Mouse (Mus musculus) CH12.LX (cell line): ENCODE measurements around the gene Fgfr2. TPM values are rescaled to one million over a fixed set of nuclear protein-coding genes. Genes with fewer than 3 reads are reported as not detected.
A peak's percentile ranks its signal among the peaks of the same experiment; 100 is the strongest.

Source experiments
- DNase-seq: peaks from one replicate; pipeline ENCODE4 v3.0.0-alpha.2; 2013; ENCODE audit errors: extremely low read depth
- H3K27ac ChIP-seq: 2 replicates; pipeline ENCODE4 v1.5.1; 2012; ENCODE audit warnings: low read depth, mild to moderate bottlenecking, control low read depth, moderate library complexity; ENCODE audit not compliant: insufficient read depth
- H3K27me3 ChIP-seq: replicated peaks from 2 replicates; pipeline ENCODE3; 2012; ENCODE audit warnings: inconsistent platforms
- H3K36me3 ChIP-seq, 2 experiments: replicated peaks in 1 of 2; 2 replicates each; pipeline versions ENCODE3 to v1.6.1; 2012; ENCODE audit warnings: inconsistent platforms in 1 of 2, low read length in 1 of 2, mild to moderate bottlenecking in 1 of 2, mixed read lengths in 1 of 2, moderate library complexity in 1 of 2; ENCODE audit not compliant: control insufficient read depth in 1 of 2, insufficient read depth in 1 of 2
- H3K4me1 ChIP-seq, 2 experiments: 2 replicates each; pipeline ENCODE4 v1.6.1; 2012; ENCODE audit warnings: inconsistent platforms in 1 of 2, moderate library complexity in 1 of 2; ENCODE audit not compliant: insufficient read depth in 2 of 2, control insufficient read depth in 1 of 2
- H3K4me2 ChIP-seq: 2 replicates; pipeline ENCODE4 v1.6.1; 2012; ENCODE audit warnings: low read depth, mild to moderate bottlenecking, control low read depth; ENCODE audit not compliant: poor library complexity, insufficient read depth, severe bottlenecking
- H3K4me3 ChIP-seq, 3 experiments: fragments of 150-350 bp in 1 of 3; sonication (generic) in 1 of 3; replicated peaks in 1 of 3; 2 replicates each; pipeline versions ENCODE3 to v1.5.1; 2011 to 2012; ENCODE audit warnings: low read depth in 2 of 3, low read length in 2 of 3, mild to moderate bottlenecking in 2 of 3, moderate library complexity in 2 of 3, control low read depth in 1 of 3, improper control_type of control experiment in 1 of 3, inconsistent platforms in 1 of 3, mixed read lengths in 1 of 3; ENCODE audit not compliant: poor library complexity in 1 of 3
- H3K79me2 ChIP-seq: replicated peaks from 2 replicates; pipeline ENCODE4 v1.6.1; 2012; ENCODE audit warnings: mild to moderate bottlenecking, moderate library complexity; ENCODE audit not compliant: control insufficient read depth, poor library complexity, insufficient read depth, severe bottlenecking; ENCODE audit errors: extremely low read depth
- H3K9ac ChIP-seq: 2 replicates; pipeline ENCODE4 v1.6.1; 2012; ENCODE audit warnings: low read depth, mild to moderate bottlenecking, control low read depth, moderate library complexity; ENCODE audit not compliant: insufficient read depth
- H3K9me3 ChIP-seq: replicated peaks from 2 replicates; pipeline ENCODE3; 2012; ENCODE audit warnings: low read length, inconsistent platforms, mixed read lengths
- CHD1 ChIP-seq: IDR thresholded peaks from 2 replicates; pipeline ENCODE4 v1.6.1; 2012; ENCODE audit warnings: low read depth, low read length, improper control_type of control experiment, inconsistent platforms
- CTCF ChIP-seq, 2 experiments: IDR thresholded peaks in 1 of 2; conservative IDR thresholded peaks in 1 of 2; 2 replicates each; pipeline ENCODE4 v1.5.1; 2011 to 2012; ENCODE audit warnings: low read depth in 2 of 2, low read length in 2 of 2, improper control_type of control experiment in 1 of 2, inconsistent platforms in 1 of 2, mild to moderate bottlenecking in 1 of 2, moderate library complexity in 1 of 2
- ELF1 ChIP-seq: IDR thresholded peaks from 2 replicates; pipeline ENCODE4 v1.6.1; 2014; ENCODE audit warnings: low read depth, mild to moderate bottlenecking, inconsistent platforms, low read length, improper control_type of control experiment
- EP300 ChIP-seq: IDR thresholded peaks from 2 replicates; pipeline ENCODE4 v1.6.1; 2011; ENCODE audit warnings: low read length, improper control_type of control experiment
- ETS1 ChIP-seq: conservative IDR thresholded peaks from 2 replicates; pipeline ENCODE4 v1.6.1; 2012; ENCODE audit warnings: low read depth, mild to moderate bottlenecking, inconsistent platforms, low read length, improper control_type of control experiment, moderate library complexity
- GABPA ChIP-seq: IDR thresholded peaks from 2 replicates; pipeline ENCODE4 v1.6.1; 2012; ENCODE audit warnings: low read depth, low read length, improper control_type of control experiment, inconsistent platforms; ENCODE audit not compliant: insufficient replicate concordance
- IRF4 ChIP-seq: IDR thresholded peaks from 2 replicates; pipeline ENCODE4 v1.6.1; 2014; ENCODE audit warnings: low read depth, mild to moderate bottlenecking, inconsistent platforms, low read length, improper control_type of control experiment
- JUN ChIP-seq: IDR thresholded peaks from 2 replicates; pipeline ENCODE4 v1.6.1; 2011; ENCODE audit warnings: low read depth, mild to moderate bottlenecking, low read length, improper control_type of control experiment, moderate library complexity; ENCODE audit not compliant: insufficient read depth
- JUND ChIP-seq: conservative IDR thresholded peaks from 2 replicates; pipeline ENCODE4 v1.6.1; 2011; ENCODE audit warnings: low read depth, low read length, improper control_type of control experiment
- MAX ChIP-seq: IDR thresholded peaks from 2 replicates; pipeline ENCODE4 v1.6.1; 2011; ENCODE audit warnings: low read length, improper control_type of control experiment
- MEF2A ChIP-seq: IDR thresholded peaks from 2 replicates; pipeline ENCODE4 v1.6.1; 2014; ENCODE audit warnings: low read depth, mild to moderate bottlenecking, inconsistent platforms, low read length, improper control_type of control experiment, borderline replicate concordance
- MYC ChIP-seq: IDR thresholded peaks from 2 replicates; pipeline ENCODE4 v1.6.1; 2011; ENCODE audit warnings: low read depth, mild to moderate bottlenecking, improper control_type of control experiment, low read length
- NRF1 ChIP-seq: IDR thresholded peaks from 2 replicates; pipeline ENCODE4 v1.6.1; 2014; ENCODE audit warnings: low read depth, mild to moderate bottlenecking, inconsistent platforms, low read length, improper control_type of control experiment, moderate library complexity
- PAX5 ChIP-seq: IDR thresholded peaks from 2 replicates; pipeline ENCODE4 v1.6.1; 2012; ENCODE audit warnings: low read length, inconsistent platforms, mixed read lengths
- POLR2A ChIP-seq: IDR thresholded peaks from 2 replicates; pipeline ENCODE4 v1.6.1; 2011; ENCODE audit warnings: low read depth, mild to moderate bottlenecking, improper control_type of control experiment, low read length
- RAD21 ChIP-seq: IDR thresholded peaks from 2 replicates; pipeline ENCODE4 v1.6.1; 2011; ENCODE audit warnings: low read depth, mild to moderate bottlenecking, low read length, improper control_type of control experiment, moderate library complexity
- SMC3 ChIP-seq: IDR thresholded peaks from 2 replicates; pipeline ENCODE4 v1.6.1; 2011; ENCODE audit warnings: low read depth, low read length, improper control_type of control experiment
- UBTF ChIP-seq: IDR thresholded peaks from 2 replicates; pipeline ENCODE4 v1.6.1; 2012; ENCODE audit warnings: low read depth, mild to moderate bottlenecking, inconsistent platforms, low read length, improper control_type of control experiment, moderate library complexity
- USF1 ChIP-seq: IDR thresholded peaks from 2 replicates; pipeline ENCODE4 v1.6.1; 2014; ENCODE audit warnings: low read depth, mild to moderate bottlenecking, inconsistent platforms, low read length, improper control_type of control experiment
- ZMIZ1 ChIP-seq: IDR thresholded peaks from 2 replicates; pipeline ENCODE4 v1.6.1; 2012; ENCODE audit warnings: low read depth, mild to moderate bottlenecking, inconsistent platforms, low read length, improper control_type of control experiment
- dilution Hi-C: fragments of 300-500 bp; cut with MboI; formaldehyde crosslinking; loops from 2 replicates; pipeline ENCODE4 v1.14.3; 2020; ENCODE audit warnings: low sequenced_read_pairs; ENCODE audit not compliant: extremely low pct_unique_long_range_greater_than_20kb, extremely low pct_ligation_motif_present
- in situ Hi-C: fragments of 300-500 bp; cut with MboI; formaldehyde crosslinking; loops from 3 replicates; pipeline ENCODE4 v1.14.3; 2019; ENCODE audit warnings: low sequenced_read_pairs, low pct_ligation_motif_present, low pct_unique_long_range_greater_than_20kb, mixed read lengths
- polyA plus RNA-seq: library from polyadenylated mRNA; unstranded; fragments of >175 nt; gene quantifications from 2 replicates; pipeline ENCODE4 v1.2.1, GENCODE M21; 2012; ENCODE audit warnings: low read depth; ENCODE audit not compliant: insufficient read length
- total RNA-seq, 2 experiments: library from RNA; depleted of rRNA; stranded (reverse); fragments of 300-350 nt in 1 of 2; fragments of >200 nt in 1 of 2; gene quantifications; 2 replicates each; pipeline ENCODE4 v1.2.3; 2012 to 2014

The Fgfr2 gene
- total and polyA plus RNA-seq, 3 experiments = not detected

- Histone ChIP-seq H3K9me3 (no peaks in the 10 kb centered on the region), H3K79me2 (peaks cover 21% of the 10 kb centered on the region), H3K36me3 (no peaks in the 10 kb centered on the region), H3K27me3 (no peaks in the 10 kb centered on the region), H3K4me2 (peak overlapping the region; percentile 42), H3K4me3 (peak overlapping the region; percentile 59 to 97 (median 68)), H3K4me1 (peaks cover 2 to 8% of the 10 kb centered on the region in 2 experiments; a peak in 2 of 4 replicates), H3K9ac (peak overlapping the region; percentile 73; the same call in 1 of the 2 replicates), H3K27ac (no peak overlapping the region)
- dilution Hi-C loops (no loop called here), in situ Hi-C loops (loop anchor here (5.0 to 10.0 kb wide), 2 partner anchors 37 to 65 kb away; no protein-coding TSS in a partner anchor)
- TF ChIP-seq ELF1 (no peak), RAD21 (peak; percentile 29), JUND (no peak), SMC3 (peak; percentile 19; the same call in 1 of the 2 replicates), CTCF (conservative IDR thresholded peaks at IDR 0.05 in 1 of 2, IDR thresholded peaks at IDR 0.05 in 1 of 2; ENCODE audit: low read depth in 2 of 2, low read length in 2 of 2) (peak in 1 of 2 experiments; percentile 55; a peak in 2 of 4 replicates)
- peak; percentile 40 for DNase-seq
Measured at GRCm38 (mm10) chr7:132930055-132930454, 193.1 kb downstream of the Fgfr2 start.

- dilution Hi-C loops = no loop called here
- in situ Hi-C loops = no loop called here
- H3K27ac ChIP-seq = no peak overlapping the region
- H3K36me3 ChIP-seq = no peaks in the 10 kb centered on the region
- no peaks in the 10 kb centered on the region for H3K27me3 ChIP-seq
- H3K9me3 ChIP-seq = no peaks in the 10 kb centered on the region
- TF ChIP-seq MAX = no peak
- no peak for TF ChIP-seq USF1
- TF ChIP-seq CTCF (conservative IDR thresholded peaks at IDR 0.05 in 1 of 2, IDR thresholded peaks at IDR 0.05 in 1 of 2; ENCODE audit: low read depth in 2 of 2, low read length in 2 of 2) = no peak
- no peak for TF ChIP-seq JUN
- no peak for TF ChIP-seq MYC
- no peak for TF ChIP-seq PAX5
- no peak for TF ChIP-seq NRF1
- no peak for TF ChIP-seq SMC3
- no peak for TF ChIP-seq MEF2A
- no peak for TF ChIP-seq IRF4
- no peak for TF ChIP-seq POLR2A
- no peak for TF ChIP-seq ETS1
- TF ChIP-seq CHD1 = no peak
- no peak for TF ChIP-seq GABPA
- no peak for TF ChIP-seq EP300
- TF ChIP-seq ZMIZ1 = no peak
- no peak for TF ChIP-seq UBTF
- H3K4me2 ChIP-seq = no peak overlapping the region
- no peak overlapping the region for H3K9ac ChIP-seq
- no peak overlapping the region for H3K4me3 ChIP-seq
- DNase-seq = no peak
- H3K4me1 ChIP-seq = no peaks in the 10 kb centered on the region; a peak in 1 of 4 replicates
- H3K79me2 ChIP-seq = peaks cover 4% of the 10 kb centered on the region; the same call in 1 of the 2 replicates
Measured at GRCm38 (mm10) chr7:132927201-132927600, 195.9 kb downstream of the Fgfr2 start.
